Mouse (Mus musculus) embryo, embryonic 9.5 days (tissue): ENCODE results near the gene Cdk20.
"Not testable (repeated sequence)": the region's sequence is repeated elsewhere in the genome, so short reads cannot be mapped to it uniquely, and the experiment has no call there.

Experiments used
- DNase-seq: peaks from one replicate; pipeline ENCODE4 v3.0.0-alpha.2; 2017; ENCODE audit errors: extremely low spot score

Cdk20 gene

DNA sequence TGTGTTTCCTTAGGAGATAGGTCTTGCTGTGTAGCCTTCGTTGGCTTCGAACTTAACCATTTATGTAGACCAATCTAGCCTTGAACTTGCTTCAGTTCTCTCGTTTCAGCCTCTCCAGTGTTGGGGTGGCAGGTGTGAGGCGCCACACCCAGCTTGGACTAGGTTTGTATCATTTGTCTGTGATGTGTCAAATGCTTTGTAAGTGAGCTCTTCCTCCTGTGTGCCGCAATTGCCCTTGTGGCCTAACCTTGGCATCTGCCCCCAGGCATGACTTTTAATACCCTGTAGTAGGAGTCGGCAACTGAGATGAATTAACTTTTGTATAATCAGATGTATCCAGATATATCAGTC, 9.5 kb upstream of the Cdk20 start:
- DNase-seq: no peak

DNA sequence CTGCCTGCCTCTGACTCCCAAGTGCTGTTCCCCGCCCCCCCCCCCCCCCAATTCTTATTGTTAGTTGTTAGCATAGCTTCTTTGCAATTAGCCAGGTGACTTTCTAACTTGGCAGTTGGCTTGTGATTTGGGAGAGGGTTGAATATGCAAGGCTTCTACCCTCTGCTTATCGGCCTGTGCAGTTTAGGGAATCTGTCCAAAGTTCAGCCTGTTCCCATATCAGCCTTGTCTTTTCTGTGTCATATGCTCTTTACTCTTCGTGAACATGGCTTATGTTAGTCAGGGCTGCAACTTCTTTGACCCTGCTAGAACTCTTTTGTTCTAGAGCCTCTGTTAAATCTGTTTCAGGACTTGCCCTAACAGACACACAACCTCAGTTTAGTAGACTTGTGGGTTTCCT, 7.8 kb upstream of the Cdk20 start:
- no peak for DNase-seq

DNA sequence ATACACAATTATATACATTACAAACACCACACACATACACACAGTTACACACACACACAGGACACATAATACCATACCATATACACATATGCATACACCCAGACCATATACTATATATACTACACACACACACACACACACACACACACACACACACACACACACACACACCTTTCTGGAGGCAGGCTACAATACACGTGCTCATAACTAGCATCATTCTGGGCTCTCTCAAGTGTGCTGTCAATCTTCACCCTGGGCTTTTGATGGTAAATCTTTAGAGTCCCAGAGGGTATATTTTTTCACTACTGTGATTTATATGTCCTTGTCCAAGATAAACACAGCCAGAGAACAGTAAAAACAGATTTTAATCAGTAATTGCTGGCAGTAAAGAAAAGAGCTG, 6.8 kb upstream of the Cdk20 start:
- no peak for DNase-seq

DNA sequence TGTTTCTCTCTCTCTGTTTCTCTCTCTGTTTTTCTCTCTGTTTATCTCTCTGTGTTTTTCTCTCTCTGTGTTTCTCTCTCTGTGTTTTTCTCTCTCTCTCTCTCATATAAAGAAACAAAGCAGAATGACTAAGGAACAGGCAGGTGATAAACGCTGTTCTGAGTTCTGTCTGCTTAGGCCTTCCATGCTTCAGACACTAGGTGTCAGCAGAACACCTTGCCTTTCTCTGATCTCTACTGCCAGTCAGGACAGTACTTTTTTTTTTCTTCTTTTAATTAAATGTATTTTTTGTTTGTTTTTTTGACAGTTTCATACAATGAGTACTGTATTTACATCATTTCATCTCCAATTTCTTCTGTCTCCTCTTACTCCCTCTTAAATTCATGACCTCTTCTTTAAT, 2.8 kb upstream of the Cdk20 start:
- no peak for DNase-seq

DNA sequence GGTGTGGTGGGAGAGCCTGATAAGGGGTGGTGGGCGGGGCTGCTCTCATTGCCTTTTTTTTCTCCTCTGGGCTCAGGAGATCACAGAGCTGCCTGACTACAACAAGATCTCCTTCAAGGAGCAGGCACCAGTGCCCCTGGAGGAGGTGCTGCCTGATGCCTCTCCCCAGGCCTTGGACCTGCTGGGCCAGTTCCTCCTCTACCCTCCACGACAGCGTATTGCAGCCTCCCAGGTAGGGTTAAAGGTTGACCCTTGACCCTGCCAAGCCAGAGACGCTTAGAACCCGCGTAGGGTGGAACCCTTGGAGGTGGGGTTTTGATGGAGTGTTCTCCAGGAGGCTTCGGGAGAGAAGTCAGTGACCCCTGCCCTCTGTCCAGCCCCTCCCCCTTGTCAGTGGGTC, 5.7 kb downstream of the Cdk20 start:
- no peak for DNase-seq

DNA sequence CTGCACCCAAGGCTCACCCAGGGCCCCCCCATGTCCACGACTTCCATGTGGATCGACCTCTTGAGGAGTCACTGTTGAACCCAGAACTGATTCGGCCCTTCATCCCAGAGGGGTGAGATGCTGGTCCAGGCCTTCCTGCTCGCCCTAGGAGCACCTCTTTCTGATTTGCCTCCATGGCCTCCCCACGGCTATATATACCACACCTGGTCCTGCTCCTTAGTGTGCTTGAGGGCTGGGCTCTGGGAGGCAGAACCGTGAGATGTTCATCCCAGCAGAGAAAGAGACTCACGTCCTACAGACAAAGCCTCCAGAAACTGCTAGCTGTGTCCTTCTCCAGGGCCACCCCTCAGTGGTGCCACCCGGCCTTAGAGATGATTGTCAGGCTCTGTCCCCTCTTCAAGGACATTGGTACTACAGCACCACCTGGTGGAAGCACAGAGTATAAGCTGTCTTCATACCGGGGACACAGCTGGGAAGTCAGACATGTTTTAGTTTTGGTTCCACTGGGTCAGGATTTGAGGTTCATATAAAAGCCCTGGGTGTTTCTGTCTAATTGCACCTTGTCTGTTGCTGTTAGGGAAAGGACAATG, 6.8 kb downstream of the Cdk20 start:
- peak; percentile 55 for DNase-seq

DNA sequence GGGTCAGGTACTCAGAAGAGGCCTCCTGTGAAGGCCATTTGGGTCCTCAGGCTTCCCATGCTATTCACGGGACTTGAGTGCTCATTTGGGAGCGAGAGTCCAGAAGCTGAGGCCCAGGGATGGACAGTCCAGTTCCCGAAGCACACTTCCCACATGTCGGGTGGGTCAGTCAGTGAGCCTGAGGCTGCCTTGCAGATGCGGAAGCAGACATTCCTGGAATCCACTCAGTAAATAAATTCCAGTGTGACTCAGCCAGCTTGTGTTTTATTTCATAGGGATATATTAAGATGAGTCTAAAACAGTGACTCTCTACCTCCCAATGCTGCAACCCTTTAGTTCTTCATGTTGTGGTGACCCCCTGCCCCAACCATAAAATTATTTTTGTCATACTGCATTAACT, 7.4 kb downstream of the Cdk20 start:
- no peak for DNase-seq

DNA sequence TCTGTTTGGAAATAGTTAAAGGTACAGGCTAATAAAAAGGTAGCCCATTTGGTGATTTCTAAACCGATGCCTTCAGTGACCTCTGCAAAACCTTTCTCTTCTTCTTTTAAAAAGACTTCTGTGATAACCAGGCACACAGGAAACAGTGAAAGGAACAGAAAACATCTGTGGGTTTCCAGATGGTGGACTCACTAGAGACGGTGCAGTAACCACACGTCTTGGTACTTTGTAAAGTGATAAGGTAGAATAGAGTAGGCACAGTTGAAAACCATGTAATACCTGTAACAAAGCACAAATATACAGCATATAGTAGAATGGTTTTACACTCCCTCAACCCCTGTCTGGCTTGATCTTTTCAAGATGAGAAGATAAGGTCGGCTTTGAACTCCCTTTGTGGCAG, 8.5 kb downstream of the Cdk20 start:
- DNase-seq: no peak

DNA sequence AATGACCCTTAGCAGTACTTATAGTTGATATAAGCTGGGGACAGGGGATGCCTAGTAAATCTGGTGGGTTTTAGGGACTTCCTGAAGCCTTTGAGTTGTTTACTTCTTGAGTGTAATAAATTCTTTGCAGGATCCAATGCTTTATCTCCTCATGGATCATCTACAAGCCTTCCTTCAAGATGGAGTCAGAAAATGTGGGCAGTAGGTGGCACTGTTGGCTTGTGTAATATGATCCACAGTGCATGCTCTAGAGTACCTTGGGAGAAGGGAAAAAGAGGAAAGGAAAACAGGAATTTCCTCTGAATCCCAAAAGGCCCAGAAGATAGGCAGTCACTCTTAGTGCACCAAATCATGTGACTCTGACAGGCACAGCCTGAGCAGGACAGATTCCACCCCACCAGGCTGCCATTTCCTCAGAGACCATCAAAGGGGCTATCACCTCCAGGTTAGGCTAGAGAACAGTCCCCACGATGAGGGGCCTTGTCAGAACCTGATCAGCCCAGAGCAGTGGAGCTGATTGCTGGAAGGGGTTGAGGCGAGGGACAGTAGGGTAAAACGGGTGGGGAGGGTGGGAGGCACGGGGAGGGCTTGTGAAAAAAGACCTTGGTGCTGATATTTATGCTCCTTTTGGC, 11.3 kb downstream of the Cdk20 start:
- DNase-seq: peak; percentile 63

DNA sequence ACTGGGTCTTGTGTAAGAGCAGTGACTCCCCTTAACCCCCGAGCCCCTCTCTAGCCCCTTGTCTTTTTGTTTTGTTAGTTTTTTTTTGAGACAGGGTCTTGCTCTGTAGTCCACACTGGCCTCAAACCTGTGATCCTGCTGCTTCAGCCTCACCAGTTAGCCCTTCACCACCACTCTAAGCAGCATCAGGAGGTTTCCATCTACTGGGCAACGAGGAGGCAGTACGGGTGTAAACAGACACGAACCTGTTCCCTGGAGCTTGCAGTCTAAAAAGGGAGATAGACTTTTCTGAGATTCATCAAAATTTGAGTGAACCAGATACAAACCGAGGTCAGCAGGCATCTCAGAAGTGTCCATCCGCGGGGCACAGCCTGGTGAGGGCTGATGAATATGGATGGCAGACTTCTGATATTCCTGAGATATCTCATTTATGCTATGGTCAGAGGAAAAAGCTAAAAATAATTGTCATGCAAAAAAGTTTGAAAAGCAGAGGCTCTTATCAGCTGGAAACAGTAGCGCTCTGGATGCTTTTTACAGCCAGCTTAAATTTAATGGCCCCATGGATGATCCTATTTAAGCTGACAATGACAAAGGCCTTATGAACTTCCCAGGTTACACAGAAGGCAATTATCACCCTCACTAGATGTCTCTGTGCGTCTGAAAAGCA, 13.3 kb downstream of the Cdk20 start:
- no peak for DNase-seq

DNA sequence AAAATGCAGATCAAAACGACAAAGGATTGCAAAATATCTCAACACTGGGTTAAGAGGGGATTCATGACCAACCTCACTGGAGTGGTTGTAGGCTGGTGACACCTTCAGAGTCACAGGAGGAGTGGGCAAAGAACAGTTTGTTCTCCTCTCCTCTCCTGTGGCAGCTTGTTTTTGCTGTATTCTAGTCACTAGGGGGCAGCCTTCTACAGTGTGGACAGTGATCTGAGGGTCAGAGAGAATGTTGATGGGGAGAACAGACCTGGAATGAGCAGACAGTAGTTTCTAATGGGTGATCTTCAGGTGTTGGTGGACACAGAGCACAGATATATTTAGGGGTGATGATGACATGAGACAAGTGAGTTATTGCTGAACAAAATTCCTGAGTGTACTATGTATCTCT, 15.8 kb downstream of the Cdk20 start:
- peak; percentile 55 for DNase-seq

DNA sequence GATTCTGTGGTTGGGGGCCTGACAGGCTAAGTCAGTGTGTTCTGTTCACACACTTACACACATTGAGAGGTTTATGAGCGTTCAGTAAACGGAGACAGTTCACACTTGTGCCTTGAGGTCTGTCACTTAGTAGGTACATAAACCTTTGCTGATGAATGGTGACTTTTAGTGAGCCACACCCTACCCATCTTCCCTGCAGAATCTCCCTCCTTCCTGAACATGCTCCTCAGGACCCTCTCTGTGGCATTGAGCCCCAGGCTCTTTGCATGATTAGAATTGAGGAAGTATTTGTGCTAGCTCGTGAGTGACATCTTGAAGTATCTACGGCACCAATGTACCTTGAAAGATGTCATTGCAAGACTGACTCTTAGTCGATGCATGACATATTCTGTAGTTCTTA, 16.6 kb downstream of the Cdk20 start:
- DNase-seq: no peak

DNA sequence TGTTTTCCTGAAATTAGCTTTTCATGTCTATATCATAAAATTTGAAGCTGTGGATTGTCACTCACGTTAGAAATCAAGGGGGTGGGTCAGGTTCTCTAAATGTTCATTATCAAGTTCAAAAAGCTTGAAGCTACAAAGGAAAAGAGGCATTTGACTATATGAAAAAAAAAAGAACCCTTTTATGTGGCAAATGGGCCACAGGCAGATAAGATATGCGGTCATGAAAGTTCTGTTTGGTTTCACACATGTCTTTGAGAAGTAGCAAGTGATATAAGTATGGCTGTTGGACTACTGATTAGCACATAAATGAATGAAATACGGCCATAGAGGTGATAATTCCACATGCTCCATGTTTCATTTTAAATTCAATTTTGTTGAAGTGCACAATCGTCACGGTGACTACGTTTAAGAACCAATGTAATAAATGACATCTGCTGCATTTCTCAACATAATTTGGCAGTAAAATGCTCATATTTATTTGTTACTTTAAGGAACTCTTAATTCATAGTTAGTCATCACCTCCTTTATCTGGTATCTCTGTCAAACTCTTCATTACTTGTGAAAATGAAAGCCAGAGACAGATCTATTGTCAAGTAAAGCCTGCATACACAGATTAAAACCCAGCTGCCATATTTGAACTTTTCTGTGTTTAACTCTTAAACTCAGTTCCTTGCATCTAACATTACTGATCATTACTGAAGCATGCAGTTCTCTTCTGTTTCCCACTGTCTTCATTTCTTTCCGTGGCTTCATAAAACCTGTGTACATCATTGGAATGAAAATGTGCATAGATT, 18.1 kb downstream of the Cdk20 start:
- DNase-seq: no peak

DNA sequence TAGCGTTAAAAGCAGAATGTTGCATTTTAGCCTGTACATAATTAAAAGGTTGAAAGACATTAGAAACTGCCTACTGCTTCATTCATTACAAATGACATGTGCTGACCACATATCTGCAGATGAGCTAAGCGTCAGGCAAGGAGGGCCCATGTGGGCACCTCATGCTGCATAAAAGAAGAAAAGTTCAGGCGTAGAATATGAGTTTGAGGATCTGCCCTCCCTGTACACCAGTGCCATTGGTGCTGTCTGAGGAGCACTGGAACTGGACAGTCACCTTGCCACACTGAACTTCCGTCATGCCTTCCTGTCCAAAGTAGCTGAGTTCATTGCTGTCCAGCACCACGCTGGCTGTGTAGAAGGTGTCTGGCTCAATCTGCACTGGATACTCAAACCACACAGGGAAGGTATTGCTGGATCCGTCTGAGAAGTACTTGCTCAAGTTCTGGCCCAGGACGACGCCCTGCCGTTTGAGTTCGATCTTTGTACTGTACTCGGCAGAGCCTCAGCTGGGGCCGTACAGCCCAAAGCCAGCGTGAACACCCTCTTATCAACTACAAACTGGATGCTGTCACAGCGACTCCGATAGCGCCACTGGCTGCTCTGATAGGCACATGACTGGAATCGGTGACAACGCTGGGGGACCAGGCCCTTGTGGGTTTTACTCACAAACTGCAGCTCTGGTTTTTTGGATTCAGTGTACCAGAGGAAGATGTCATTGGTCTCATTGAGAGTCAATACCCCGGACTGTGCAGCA, 25.3 kb downstream of the Cdk20 start:
- DNase-seq: not testable (repeated sequence)

DNA sequence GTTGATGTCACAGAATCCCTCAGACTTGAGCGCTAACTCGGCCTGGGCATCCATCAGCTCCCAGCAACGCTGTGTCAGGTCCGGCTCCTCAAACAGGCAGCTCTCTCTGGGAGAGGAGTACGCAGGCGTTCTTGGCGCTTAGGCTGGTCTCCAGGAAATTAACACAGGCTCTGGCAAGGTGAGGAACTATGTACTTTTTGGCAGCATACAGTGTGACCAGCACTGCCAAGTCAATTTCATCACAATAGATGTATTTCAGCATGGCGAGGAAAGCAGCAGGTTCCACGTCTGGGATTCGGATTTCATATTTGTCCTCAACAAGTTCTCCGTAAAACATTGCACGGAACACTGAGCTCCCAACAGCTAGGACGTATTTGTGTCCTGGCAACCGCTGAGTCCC, 26.1 kb downstream of the Cdk20 start:
- DNase-seq: no peak

DNA sequence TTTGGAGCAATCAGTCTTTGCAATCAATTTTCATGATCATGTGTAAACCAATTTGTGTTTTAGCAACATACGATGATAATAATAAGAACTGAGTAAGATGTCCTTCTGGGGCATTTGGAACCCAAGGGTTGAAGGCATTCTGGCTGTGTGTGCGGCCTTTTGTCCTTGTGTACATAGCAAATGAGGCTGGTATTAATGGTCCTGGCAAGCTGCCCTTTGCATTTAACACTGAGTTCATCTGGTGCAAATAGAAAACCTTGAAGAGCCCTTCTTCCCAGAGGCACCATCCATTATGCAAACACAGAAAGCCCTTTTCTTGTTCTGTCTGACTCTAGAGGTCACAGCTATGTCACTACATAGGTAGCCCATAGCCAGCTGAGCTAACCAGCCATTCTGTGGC, 30.5 kb downstream of the Cdk20 start:
- DNase-seq: no peak

DNA sequence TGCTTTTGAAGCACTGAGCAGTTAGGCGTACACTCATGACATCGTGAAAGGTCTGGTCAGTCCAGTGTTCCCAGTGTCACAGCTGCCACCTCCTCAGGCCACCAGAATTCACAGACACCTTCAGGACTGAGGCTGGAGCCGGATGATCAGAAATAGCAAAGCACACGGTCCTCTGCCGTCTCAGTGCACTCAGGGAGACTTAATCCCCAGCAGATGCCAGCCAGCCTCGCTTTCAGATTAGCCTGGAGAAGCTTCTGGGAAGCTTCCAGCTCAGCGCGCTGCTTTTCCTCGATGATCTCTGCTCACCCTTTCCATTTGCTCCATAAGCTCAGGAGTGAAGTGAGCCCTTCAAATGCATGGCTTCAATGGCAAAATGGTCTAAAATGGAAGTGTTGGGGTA, 33.1 kb downstream of the Cdk20 start:
- no peak for DNase-seq

DNA sequence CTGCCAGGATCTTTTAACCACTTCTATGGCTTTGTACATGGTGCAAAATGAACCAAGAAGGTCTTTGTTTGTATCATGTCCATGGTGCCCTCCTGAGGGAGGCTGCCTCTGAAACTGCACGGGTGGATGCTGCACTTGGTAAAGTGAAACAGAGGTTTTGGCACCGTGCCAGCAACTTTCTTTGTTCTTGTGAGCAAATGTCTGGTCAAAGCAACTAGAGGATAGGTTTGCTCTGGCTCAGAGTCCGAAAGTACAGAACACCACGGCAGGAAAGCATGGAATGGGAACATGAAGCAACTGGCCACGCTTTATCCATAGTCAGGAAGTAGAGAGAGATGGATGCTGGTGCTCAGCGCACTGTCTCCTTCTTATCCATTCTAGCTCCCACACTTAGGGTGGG, 35.8 kb downstream of the Cdk20 start:
- no peak for DNase-seq

DNA sequence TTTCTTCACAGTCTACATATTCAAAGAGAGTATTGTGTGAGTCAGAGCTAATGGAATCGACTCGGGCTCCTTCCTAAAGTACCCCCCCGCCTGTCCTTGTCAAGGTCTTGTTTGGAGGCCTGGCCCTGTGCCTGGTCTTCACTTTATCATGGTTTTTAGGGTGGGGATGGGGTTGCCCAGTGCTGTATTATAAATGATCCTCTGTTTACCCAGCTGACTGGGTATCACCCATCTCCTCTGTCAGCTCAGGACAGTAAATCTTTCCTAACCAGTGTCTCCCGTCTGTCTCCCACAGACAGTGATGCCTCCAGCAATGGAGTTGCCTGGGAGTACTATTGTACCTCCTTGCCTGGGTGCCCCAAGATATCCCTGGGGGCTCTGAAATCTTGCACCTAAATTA, 45.9 kb downstream of the Cdk20 start:
- DNase-seq: no peak

DNA sequence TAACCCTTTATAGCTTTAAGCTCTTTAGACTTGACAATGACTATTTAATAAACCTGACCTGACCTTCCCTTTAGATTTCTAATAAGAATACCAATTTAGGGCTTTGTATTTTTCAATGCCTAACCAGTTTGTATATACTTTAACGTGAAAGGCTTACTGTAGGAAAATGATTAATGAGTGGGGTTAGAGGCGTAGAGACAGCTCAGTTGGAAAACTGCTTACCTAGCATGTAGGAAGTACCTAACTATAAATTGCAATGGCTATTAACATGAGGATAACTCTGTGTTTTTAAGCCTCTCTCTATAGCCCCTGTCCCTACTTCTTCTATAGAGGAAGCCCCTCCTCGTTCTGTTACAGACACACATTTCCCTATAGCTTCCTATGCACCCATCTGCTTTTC, 47.8 kb downstream of the Cdk20 start:
- no peak for DNase-seq

DNA sequence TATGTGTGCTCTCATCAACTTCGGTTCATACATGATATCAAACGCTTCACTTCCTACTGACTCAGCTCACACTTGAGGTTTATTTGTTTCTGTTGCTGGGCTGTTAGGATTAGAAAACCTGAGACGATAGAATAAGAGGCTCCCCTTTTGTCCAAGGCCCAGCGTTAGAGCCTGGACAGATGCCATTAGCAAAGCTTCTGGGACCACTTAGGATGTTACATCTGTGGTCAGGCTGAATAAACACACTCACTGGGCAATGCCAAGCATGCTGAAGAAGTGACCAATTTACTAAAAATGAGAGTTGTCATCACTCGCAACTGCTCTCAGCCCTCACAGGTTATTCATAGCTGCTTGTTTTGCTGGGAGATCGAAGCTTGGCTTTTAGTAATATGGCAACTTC, 57.8 kb downstream of the Cdk20 start:
- DNase-seq: no peak
